Mouse (Mus musculus): ENCODE data around the gene Gstm4. TPM values are rescaled to one million over a fixed set of nuclear protein-coding genes. Genes with fewer than 3 reads are reported as not detected.

Gene Gstm4
- polyA plus RNA-seq, 1 experiment = 0.39 TPM

GRCm38 (mm10) chr3:108085281-108085720 is 40.6 kb upstream of the Gstm4 start:
- TF ChIP-seq CTCF (IDR thresholded peaks at IDR 0.05; ENCODE audit: control insufficient read depth, insufficient read depth, insufficient read length) (no peak), USF1 (IDR thresholded peaks at IDR 0.05; ENCODE audit: low read depth) (no peak), FOSL1 (IDR thresholded peaks at IDR 0.05; ENCODE audit: insufficient read depth, low read length, poor library complexity, severe bottlenecking) (no peak), CEBPB (IDR thresholded peaks at IDR 0.05; ENCODE audit: low read depth) (no peak), MAX (IDR thresholded peaks at IDR 0.05) (no peak), MYOD1 (IDR thresholded peaks at IDR 0.05; ENCODE audit: control insufficient read depth, insufficient read length, low read depth) (no peak), MYOG (IDR thresholded peaks at IDR 0.05; ENCODE audit: control insufficient read depth, extremely low read depth, insufficient read length) (no peak)
- peaks cover 19% of the 10 kb centered on the region for H3K36me3 ChIP-seq (ENCODE audit: control insufficient read depth, insufficient read depth)
- H3K79me2 ChIP-seq (ENCODE audit: control insufficient read depth, insufficient read depth) = peaks cover 70% of the 10 kb centered on the region
- peak overlapping the region; percentile 79 for H3K4me3 ChIP-seq (ENCODE audit: insufficient read depth, poor library complexity, severe bottlenecking)
- peaks cover 38% of the 10 kb centered on the region for H3K79me3 ChIP-seq (ENCODE audit: low read depth)
- H3K27me3 ChIP-seq (ENCODE audit: control insufficient read depth, insufficient read depth, insufficient read length) = no peaks in the 10 kb centered on the region
- H3ac ChIP-seq (ENCODE audit: control insufficient read depth, insufficient read length, low read depth) = peak overlapping the region; percentile 79

- Histone ChIP-seq H3K79me2 (ENCODE audit: control insufficient read depth, insufficient read depth) (peaks cover 75% of the 10 kb centered on the region), H3K36me3 (ENCODE audit: control insufficient read depth, insufficient read depth) (peaks cover 23% of the 10 kb centered on the region), H3ac (ENCODE audit: control insufficient read depth, insufficient read length, low read depth) (peak overlapping the region; percentile 79), H3K4me3 (ENCODE audit: insufficient read depth, poor library complexity, severe bottlenecking) (peak overlapping the region; percentile 79), H3K79me3 (ENCODE audit: low read depth) (peaks cover 38% of the 10 kb centered on the region), H3K27me3 (ENCODE audit: control insufficient read depth, insufficient read depth, insufficient read length) (no peaks in the 10 kb centered on the region)
- no peak for TF ChIP-seq CTCF (IDR thresholded peaks at IDR 0.05; ENCODE audit: control insufficient read depth, insufficient read depth, insufficient read length)
- no peak for TF ChIP-seq MAX (IDR thresholded peaks at IDR 0.05)
- no peak for TF ChIP-seq MYOG (IDR thresholded peaks at IDR 0.05; ENCODE audit: control insufficient read depth, extremely low read depth, insufficient read length)
- TF ChIP-seq FOSL1 (IDR thresholded peaks at IDR 0.05; ENCODE audit: insufficient read depth, low read length, poor library complexity, severe bottlenecking) = no peak
- no peak for TF ChIP-seq CEBPB (IDR thresholded peaks at IDR 0.05; ENCODE audit: low read depth)
- TF ChIP-seq MYOD1 (IDR thresholded peaks at IDR 0.05; ENCODE audit: control insufficient read depth, insufficient read length, low read depth) = no peak
Observed at GRCm38 (mm10) chr3:108084767-108085270, 40.1 kb upstream of the Gstm4 start.

- TF ChIP-seq MAX (IDR thresholded peaks at IDR 0.05) = no peak
Observed at GRCm38 (mm10) chr3:108083904-108084407, 39.3 kb upstream of the Gstm4 start.

GRCm38 (mm10) chr3:108083161-108083560 is 38.5 kb upstream of the Gstm4 start:
- Histone ChIP-seq H3K79me2 (ENCODE audit: control insufficient read depth, insufficient read depth) (peaks cover 79% of the 10 kb centered on the region), H3K79me3 (ENCODE audit: low read depth) (peaks cover 38% of the 10 kb centered on the region), H3ac (ENCODE audit: control insufficient read depth, insufficient read length, low read depth) (no peak overlapping the region), H3K36me3 (ENCODE audit: control insufficient read depth, insufficient read depth) (peaks cover 35% of the 10 kb centered on the region), H3K27me3 (ENCODE audit: control insufficient read depth, insufficient read depth, insufficient read length) (no peaks in the 10 kb centered on the region), H3K4me3 (ENCODE audit: insufficient read depth, poor library complexity, severe bottlenecking) (no peak overlapping the region)
- TF ChIP-seq MYOG (IDR thresholded peaks at IDR 0.05; ENCODE audit: control insufficient read depth, extremely low read depth, insufficient read length) (no peak), FOSL1 (IDR thresholded peaks at IDR 0.05; ENCODE audit: insufficient read depth, low read length, poor library complexity, severe bottlenecking) (no peak), CEBPB (IDR thresholded peaks at IDR 0.05; ENCODE audit: low read depth) (no peak), MYOD1 (IDR thresholded peaks at IDR 0.05; ENCODE audit: control insufficient read depth, insufficient read length, low read depth) (no peak), MAX (IDR thresholded peaks at IDR 0.05) (no peak), CTCF (IDR thresholded peaks at IDR 0.05; ENCODE audit: control insufficient read depth, insufficient read depth, insufficient read length) (no peak), USF1 (IDR thresholded peaks at IDR 0.05; ENCODE audit: low read depth) (no peak)

More at GRCm38 (mm10) chr3:108083904-108084407, 39.3 kb upstream of the Gstm4 start:
- Histone ChIP-seq H3K79me3 (ENCODE audit: low read depth) (peaks cover 38% of the 10 kb centered on the region), H3K36me3 (ENCODE audit: control insufficient read depth, insufficient read depth) (peaks cover 28% of the 10 kb centered on the region), H3K4me3 (ENCODE audit: insufficient read depth, poor library complexity, severe bottlenecking) (no peak overlapping the region), H3K27me3 (ENCODE audit: control insufficient read depth, insufficient read depth, insufficient read length) (no peaks in the 10 kb centered on the region), H3ac (ENCODE audit: control insufficient read depth, insufficient read length, low read depth) (no peak overlapping the region), H3K79me2 (ENCODE audit: control insufficient read depth, insufficient read depth) (peaks cover 79% of the 10 kb centered on the region)

- H3K79me3 ChIP-seq (ENCODE audit: low read depth) = peaks cover 38% of the 10 kb centered on the region
- H3K79me2 ChIP-seq (ENCODE audit: control insufficient read depth, insufficient read depth) = peaks cover 75% of the 10 kb centered on the region
- peaks cover 43% of the 10 kb centered on the region for H3K36me3 ChIP-seq (ENCODE audit: control insufficient read depth, insufficient read depth)
- H3K4me3 ChIP-seq (ENCODE audit: insufficient read depth, poor library complexity, severe bottlenecking) = no peak overlapping the region
- no peaks in the 10 kb centered on the region for H3K27me3 ChIP-seq (ENCODE audit: control insufficient read depth, insufficient read depth, insufficient read length)
- H3ac ChIP-seq (ENCODE audit: control insufficient read depth, insufficient read length, low read depth) = no peak overlapping the region
- TF ChIP-seq MYOG (IDR thresholded peaks at IDR 0.05; ENCODE audit: control insufficient read depth, extremely low read depth, insufficient read length) (no peak), MYOD1 (IDR thresholded peaks at IDR 0.05; ENCODE audit: control insufficient read depth, insufficient read length, low read depth) (no peak), USF1 (IDR thresholded peaks at IDR 0.05; ENCODE audit: low read depth) (no peak), FOSL1 (IDR thresholded peaks at IDR 0.05; ENCODE audit: insufficient read depth, low read length, poor library complexity, severe bottlenecking) (no peak), CEBPB (IDR thresholded peaks at IDR 0.05; ENCODE audit: low read depth) (no peak), CTCF (IDR thresholded peaks at IDR 0.05; ENCODE audit: control insufficient read depth, insufficient read depth, insufficient read length) (no peak), MAX (IDR thresholded peaks at IDR 0.05) (no peak)
Observed at GRCm38 (mm10) chr3:108082251-108082875, 37.7 kb upstream of the Gstm4 start.

All from C2C12 (cell line).